Mouse (Mus musculus) liver, embryonic 14.5 days (tissue): ENCODE measurements around the gene Hemgn. TPM values are rescaled to one million over a fixed set of nuclear protein-coding genes. Genes with fewer than 3 reads are reported as not detected.

Experiments
- ATAC-seq: fragments of 200-750 bp; cut with Nextera tagmentation; 2 replicates; pipeline ENCODE4 v1.8.0; 2017; ENCODE audit warnings: moderate number of reproducible peaks, mild to moderate bottlenecking, moderate library complexity; ENCODE audit not compliant: insufficient read depth
- DNase-seq, 3 experiments: peaks; one replicate each; pipeline ENCODE4 v3.0.0-alpha.2; 2012 to 2013; ENCODE audit warnings: low read depth in 3 of 3, low spot score in 3 of 3
- H3K27ac ChIP-seq: fragments of 300-500 bp; sonication (generic); 2 replicates; pipeline ENCODE4 v1.5.1; 2014; ENCODE audit warnings: moderate library complexity, mild to moderate bottlenecking, control low read depth, inconsistent platforms
- H3K27me3 ChIP-seq: fragments of 300-500 bp; sonication (generic); 2 replicates; pipeline ENCODE4 v1.6.1; 2014; ENCODE audit warnings: mild to moderate bottlenecking, low read length, moderate library complexity; ENCODE audit not compliant: control insufficient read depth, insufficient read depth
- H3K36me3 ChIP-seq: fragments of 300-500 bp; sonication (generic); replicated peaks from 2 replicates; pipeline ENCODE4 v1.6.1; 2014; ENCODE audit warnings: low read depth; ENCODE audit not compliant: control insufficient read depth, insufficient read depth
- H3K4me1 ChIP-seq, 2 experiments: fragments of 200-500 bp in 1 of 2; fragments of 300-500 bp in 1 of 2; sonication (generic) in 1 of 2; replicated peaks; 2 replicates each; pipeline ENCODE4 v1.6.1; 2012 to 2014; ENCODE audit warnings: antibody characterized with exemption in 1 of 2, inconsistent platforms in 1 of 2, low read length in 1 of 2; ENCODE audit not compliant: control insufficient read depth in 2 of 2, insufficient read depth in 2 of 2
- H3K4me2 ChIP-seq: fragments of 300-500 bp; sonication (generic); 2 replicates; pipeline ENCODE4 v1.6.1; 2014; ENCODE audit warnings: low read depth, mild to moderate bottlenecking, control low read depth, moderate library complexity
- H3K4me3 ChIP-seq, 2 experiments: fragments of 200-500 bp in 1 of 2; fragments of 300-500 bp in 1 of 2; sonication (generic) in 1 of 2; 2 replicates each; pipeline ENCODE4 v1.5.1; 2012 to 2014; ENCODE audit warnings: low read depth in 2 of 2, low read length in 2 of 2, mild to moderate bottlenecking in 2 of 2, control low read depth in 1 of 2, inconsistent platforms in 1 of 2, moderate library complexity in 1 of 2; ENCODE audit not compliant: insufficient read depth in 1 of 2
- H3K9ac ChIP-seq: fragments of 300-500 bp; sonication (generic); replicated peaks from 2 replicates; pipeline ENCODE4 v1.6.1; 2014; ENCODE audit warnings: mild to moderate bottlenecking, control low read depth, moderate library complexity
- H3K9me3 ChIP-seq: fragments of 300-500 bp; sonication (generic); 2 replicates; pipeline ENCODE4 v1.6.1; 2016; ENCODE audit warnings: low read length, mixed read lengths; ENCODE audit not compliant: control insufficient read depth
- CTCF ChIP-seq: IDR thresholded peaks from 2 replicates; pipeline ENCODE4 v1.5.1; 2016; ENCODE audit warnings: antibody characterized with exemption, low read depth, control low read depth
- EP300 ChIP-seq: IDR thresholded peaks from 2 replicates; pipeline ENCODE4 v1.6.1; 2016; ENCODE audit warnings: antibody characterized with exemption, low read depth
- WGBS: fragments of 180-500 bp; shearing (Covaris S2); extraction: QIAGEN DNeasy Blood & Tissue Kit; methylation state at CpG from one replicate; pipeline ENCODE4 v1.1.7; 2014; ENCODE audit not compliant: insufficient replicate concordance; 5-methylcytosine and 5-hydroxymethylcytosine counted together
- polyA plus RNA-seq, 2 experiments: library from polyadenylated mRNA; depleted of rRNA in 1 of 2; stranded (reverse) in 1 of 2; unstranded in 1 of 2; fragments of >200 nt; fragmentation: Nextera tagmentation in 1 of 2; extraction: Ambion mirVana in 1 of 2; gene quantifications; 2 replicates each; pipeline versions ENCODE4 v1.2.1 to v1.2.3; 2012 to 2014

Gene Hemgn
- polyA plus RNA-seq, 2 experiments: 274 to 293 TPM

- Histone ChIP-seq H3K4me1 (peaks cover 67 to 70% of the 10 kb centered on the region in 2 experiments), H3K27me3 (no peaks in the 10 kb centered on the region), H3K9ac (peak overlapping the region; percentile 100), H3K9me3 (no peaks in the 10 kb centered on the region), H3K4me3 (peak overlapping the region; percentile 95 to 99), H3K36me3 (peaks cover 45% of the 10 kb centered on the region), H3K4me2 (peak overlapping the region; percentile 99), H3K27ac (peak overlapping the region; percentile 90)
- no peak for ATAC-seq
- TF ChIP-seq EP300 (no peak), CTCF (no peak)
- 10% methylated on average over 13 of the region's 13 CpGs for WGBS
- DNase-seq: no peak
Measured at GRCm38 (mm10) chr4:46452855-46453719, 39.8 kb upstream of the Hemgn start.

DNA sequence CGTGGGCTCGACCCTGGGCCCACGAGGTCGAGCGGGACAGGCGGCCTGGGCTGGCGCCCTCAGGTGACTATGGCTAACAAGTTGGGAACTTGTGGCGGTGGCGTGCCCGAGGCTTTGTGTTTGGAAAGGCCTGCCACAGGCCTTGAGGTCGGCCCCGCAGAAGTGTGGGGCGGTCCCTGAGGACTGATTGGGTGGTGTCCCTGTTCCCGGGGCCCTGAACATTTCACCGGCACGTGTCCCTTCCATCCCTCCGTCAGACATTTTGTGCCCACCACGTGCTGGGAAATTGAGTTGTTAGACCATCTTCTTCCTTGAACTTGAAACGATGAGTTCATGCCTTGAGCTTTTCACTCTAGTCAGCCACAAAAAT lies 39.2 kb upstream of the Hemgn start:
- peak; percentile 22; the same call in 1 of the 2 replicates for TF ChIP-seq EP300
- no peak for TF ChIP-seq CTCF
- Histone ChIP-seq H3K27me3 (no peaks in the 10 kb centered on the region), H3K9me3 (no peaks in the 10 kb centered on the region), H3K4me1 (peaks cover 70% of the 10 kb centered on the region in 2 experiments), H3K4me2 (peak overlapping the region; percentile 99), H3K9ac (peak overlapping the region; percentile 100), H3K4me3 (peak overlapping the region; percentile 95 to 99), H3K27ac (peak overlapping the region; percentile 90), H3K36me3 (peaks cover 39% of the 10 kb centered on the region)
- WGBS: under 1% methylated on average over 19 of the region's 19 CpGs
- ATAC-seq: peak; percentile 35
- peak in 2 of 3 experiments; percentile 71 for DNase-seq

- H3K36me3 ChIP-seq: peaks cover 33% of the 10 kb centered on the region
- peak overlapping the region; percentile 100 for H3K9ac ChIP-seq
- ATAC-seq (peak; percentile 14), DNase-seq (no peak)
- TF ChIP-seq EP300: no peak
- TF ChIP-seq CTCF: no peak
- no peaks in the 10 kb centered on the region for H3K27me3 ChIP-seq
- peak overlapping the region; percentile 99 for H3K4me2 ChIP-seq
- H3K27ac ChIP-seq: peak overlapping the region; percentile 90
- peak overlapping the region; percentile 95 to 99 for H3K4me3 ChIP-seq
- H3K9me3 ChIP-seq: no peaks in the 10 kb centered on the region
- peaks cover 70 to 71% of the 10 kb centered on the region in 2 experiments for H3K4me1 ChIP-seq
- WGBS: under 1% methylated on average over 101 of the region's 111 CpGs
Measured at GRCm38 (mm10) chr4:46451758-46452480, 38.6 kb upstream of the Hemgn start.

GRCm38 (mm10) chr4:46451240-46451757 lies 38.0 kb upstream of the Hemgn start:
- Histone ChIP-seq H3K4me2 (peak overlapping the region; percentile 99), H3K9ac (peak overlapping the region; percentile 100), H3K27ac (peak overlapping the region; percentile 90), H3K27me3 (no peaks in the 10 kb centered on the region), H3K9me3 (no peaks in the 10 kb centered on the region), H3K36me3 (peaks cover 27% of the 10 kb centered on the region), H3K4me3 (peak overlapping the region; percentile 95 to 99), H3K4me1 (peaks cover 67 to 69% of the 10 kb centered on the region in 2 experiments)
- no peak for TF ChIP-seq CTCF
- no peak for TF ChIP-seq EP300
- WGBS: under 1% methylated on average over 47 of the region's 70 CpGs
- DNase-seq (no peak), ATAC-seq (peak; percentile 17; the same call in 1 of the 2 replicates)
